Mouse (Mus musculus) erythroblast, embryonic 14.5 days (primary cell): ENCODE measurements at regions not wholly inside any gene's neighbourhood (a gene's known extent, or its start where the extent isn't known, plus 50 kb on each side); places are given as distances from the start of the nearest gene placed in this dataset.

Source experiments
- GATA1 ChIP-seq: IDR thresholded peaks from 2 replicates; pipeline ENCODE4 v1.6.1; 2012; ENCODE audit warnings: low read length, inconsistent platforms, mixed read lengths
- TAL1 ChIP-seq: IDR thresholded peaks from 3 replicates; pipeline ENCODE4 v1.6.1; 2012; ENCODE audit warnings: low read length, inconsistent platforms, mixed read lengths

DNA sequence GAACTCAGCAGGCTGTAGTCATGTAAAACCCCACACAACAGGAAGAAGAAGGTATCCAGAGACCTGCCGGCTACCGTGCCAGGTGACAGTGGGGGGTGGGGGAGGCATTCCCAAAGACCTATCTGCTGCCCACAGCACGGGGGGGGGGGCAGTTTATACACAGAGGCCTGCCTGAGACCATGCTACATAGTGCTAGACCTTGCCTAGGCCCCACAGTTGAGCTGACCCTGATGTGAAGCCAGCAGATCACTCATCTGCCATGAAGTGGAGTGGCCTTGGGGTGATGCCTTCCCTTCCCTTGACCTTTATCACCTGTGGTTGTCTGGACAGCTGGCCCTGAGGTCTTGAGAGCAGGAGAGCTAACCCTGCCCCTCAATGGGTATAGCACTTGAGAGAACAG, 108.6 kb upstream of the Pik3r1 start:
- TF ChIP-seq GATA1 (no peak), TAL1 (no peak)
